Mouse (Mus musculus): Measurements from ENCODE around the gene P2rx3.

P2rx3 gene

GRCm38 (mm10) chr2:85037047-85038026 is at the start of gene P2rx3, which contains the start of gene Ssrp1:
TSS of gene P2rx3 (minus strand) at chr2:85037462.
TSS of gene Ssrp1 (plus strand) at chr2:85037234.
- Histone ChIP-seq H3K36me3 (ENCODE audit: insufficient read depth, low read length) (peaks cover 37% of the 10 kb centered on the region), H3K9me3 (ENCODE audit: low read length) (no peaks in the 10 kb centered on the region), H3K4me3 (replicated peaks; ENCODE audit: low read length) (peak within 1 kb of the TSS; percentile 94), H3K27me3 (ENCODE audit: insufficient read depth, low read length) (no peaks in the 10 kb centered on the region; the same call in 1 of the 2 replicates), H3K4me1 (replicated peaks; ENCODE audit: low read depth, low read length) (peaks cover 53% of the 10 kb centered on the region)
- no peak for TF ChIP-seq NANOG (IDR thresholded peaks at IDR 0.05; ENCODE audit: borderline replicate concordance, low read length)
- TF ChIP-seq POU5F1 (IDR thresholded peaks at IDR 0.05; ENCODE audit: borderline replicate concordance, low read length): no peak
- no peak for TF ChIP-seq CTCF (conservative IDR thresholded peaks at IDR 0.05; ENCODE audit: low read length)

- no peak for TF ChIP-seq CTCF (conservative IDR thresholded peaks at IDR 0.05; ENCODE audit: low read length)
- TF ChIP-seq POU5F1 (IDR thresholded peaks at IDR 0.05; ENCODE audit: borderline replicate concordance, low read length): no peak
- no peak for TF ChIP-seq NANOG (IDR thresholded peaks at IDR 0.05; ENCODE audit: borderline replicate concordance, low read length)
- Histone ChIP-seq H3K4me3 (replicated peaks; ENCODE audit: low read length) (no peak overlapping the region), H3K36me3 (ENCODE audit: insufficient read depth, low read length) (peaks cover 32% of the 10 kb centered on the region), H3K27me3 (ENCODE audit: insufficient read depth, low read length) (no peaks in the 10 kb centered on the region), H3K9me3 (ENCODE audit: low read length) (no peaks in the 10 kb centered on the region), H3K4me1 (replicated peaks; ENCODE audit: low read depth, low read length) (peaks cover 4% of the 10 kb centered on the region)
Observed at GRCm38 (mm10) chr2:85073751-85074150, 36.5 kb upstream of the P2rx3 start.

GRCm38 (mm10) chr2:85071921-85072320 is 34.7 kb upstream of the P2rx3 start:
- H3K27me3 ChIP-seq (ENCODE audit: insufficient read depth, low read length): no peaks in the 10 kb centered on the region
- H3K4me1 ChIP-seq (replicated peaks; ENCODE audit: low read depth, low read length): peaks cover 18% of the 10 kb centered on the region
- no peak overlapping the region for H3K4me3 ChIP-seq (replicated peaks; ENCODE audit: low read length)
- no peaks in the 10 kb centered on the region for H3K9me3 ChIP-seq (ENCODE audit: low read length)
- TF ChIP-seq POU5F1 (IDR thresholded peaks at IDR 0.05; ENCODE audit: borderline replicate concordance, low read length): no peak
- peaks cover 32% of the 10 kb centered on the region for H3K36me3 ChIP-seq (ENCODE audit: insufficient read depth, low read length)

GRCm38 (mm10) chr2:85070086-85070485 is 32.8 kb upstream of the P2rx3 start:
- H3K4me1 ChIP-seq (replicated peaks; ENCODE audit: low read depth, low read length): peaks cover 24% of the 10 kb centered on the region
- TF ChIP-seq POU5F1 (IDR thresholded peaks at IDR 0.05; ENCODE audit: borderline replicate concordance, low read length) (no peak), CTCF (conservative IDR thresholded peaks at IDR 0.05; ENCODE audit: low read length) (no peak), NANOG (IDR thresholded peaks at IDR 0.05; ENCODE audit: borderline replicate concordance, low read length) (no peak)

GRCm38 (mm10) chr2:85068626-85069025 is 31.4 kb upstream of the P2rx3 start:
- Histone ChIP-seq H3K36me3 (ENCODE audit: insufficient read depth, low read length) (peaks cover 56% of the 10 kb centered on the region), H3K27me3 (ENCODE audit: insufficient read depth, low read length) (no peaks in the 10 kb centered on the region), H3K9me3 (ENCODE audit: low read length) (no peaks in the 10 kb centered on the region), H3K4me1 (replicated peaks; ENCODE audit: low read depth, low read length) (peaks cover 33% of the 10 kb centered on the region), H3K4me3 (replicated peaks; ENCODE audit: low read length) (no peak overlapping the region)
- TF ChIP-seq NANOG (IDR thresholded peaks at IDR 0.05; ENCODE audit: borderline replicate concordance, low read length): no peak
- no peak for TF ChIP-seq CTCF (conservative IDR thresholded peaks at IDR 0.05; ENCODE audit: low read length)
- no peak for TF ChIP-seq POU5F1 (IDR thresholded peaks at IDR 0.05; ENCODE audit: borderline replicate concordance, low read length)

More at GRCm38 (mm10) chr2:85070086-85070485, 32.8 kb upstream of the P2rx3 start:
- peaks cover 46% of the 10 kb centered on the region for H3K36me3 ChIP-seq (ENCODE audit: insufficient read depth, low read length)
- H3K4me3 ChIP-seq (replicated peaks; ENCODE audit: low read length): no peak overlapping the region
- no peaks in the 10 kb centered on the region for H3K9me3 ChIP-seq (ENCODE audit: low read length)
- no peaks in the 10 kb centered on the region for H3K27me3 ChIP-seq (ENCODE audit: insufficient read depth, low read length)

GRCm38 (mm10) chr2:85067903-85068625 is 30.8 kb upstream of the P2rx3 start:
- Histone ChIP-seq H3K9me3 (ENCODE audit: low read length) (no peaks in the 10 kb centered on the region), H3K27me3 (ENCODE audit: insufficient read depth, low read length) (no peaks in the 10 kb centered on the region), H3K4me1 (replicated peaks; ENCODE audit: low read depth, low read length) (peaks cover 33% of the 10 kb centered on the region), H3K36me3 (ENCODE audit: insufficient read depth, low read length) (peaks cover 56% of the 10 kb centered on the region), H3K4me3 (replicated peaks; ENCODE audit: low read length) (no peak overlapping the region)
- TF ChIP-seq POU5F1 (IDR thresholded peaks at IDR 0.05; ENCODE audit: borderline replicate concordance, low read length): no peak
- TF ChIP-seq CTCF (conservative IDR thresholded peaks at IDR 0.05; ENCODE audit: low read length): no peak
- TF ChIP-seq NANOG (IDR thresholded peaks at IDR 0.05; ENCODE audit: borderline replicate concordance, low read length): no peak

GRCm38 (mm10) chr2:85066937-85067336 is 29.7 kb upstream of the P2rx3 start:
- H3K27me3 ChIP-seq (ENCODE audit: insufficient read depth, low read length): no peaks in the 10 kb centered on the region
- TF ChIP-seq CTCF (conservative IDR thresholded peaks at IDR 0.05; ENCODE audit: low read length): no peak
- TF ChIP-seq POU5F1 (IDR thresholded peaks at IDR 0.05; ENCODE audit: borderline replicate concordance, low read length): no peak
- no peak for TF ChIP-seq NANOG (IDR thresholded peaks at IDR 0.05; ENCODE audit: borderline replicate concordance, low read length)

GRCm38 (mm10) chr2:85065141-85065875 is 28.0 kb upstream of the P2rx3 start:
- Histone ChIP-seq H3K36me3 (ENCODE audit: insufficient read depth, low read length) (peaks cover 48% of the 10 kb centered on the region), H3K4me3 (replicated peaks; ENCODE audit: low read length) (no peak overlapping the region), H3K4me1 (replicated peaks; ENCODE audit: low read depth, low read length) (peaks cover 50% of the 10 kb centered on the region), H3K9me3 (ENCODE audit: low read length) (no peaks in the 10 kb centered on the region), H3K27me3 (ENCODE audit: insufficient read depth, low read length) (no peaks in the 10 kb centered on the region)
- TF ChIP-seq NANOG (IDR thresholded peaks at IDR 0.05; ENCODE audit: borderline replicate concordance, low read length) (no peak), CTCF (conservative IDR thresholded peaks at IDR 0.05; ENCODE audit: low read length) (no peak), POU5F1 (IDR thresholded peaks at IDR 0.05; ENCODE audit: borderline replicate concordance, low read length) (no peak)

More at GRCm38 (mm10) chr2:85066937-85067336, 29.7 kb upstream of the P2rx3 start:
- Histone ChIP-seq H3K4me1 (replicated peaks; ENCODE audit: low read depth, low read length) (peaks cover 34% of the 10 kb centered on the region), H3K9me3 (ENCODE audit: low read length) (no peaks in the 10 kb centered on the region), H3K36me3 (ENCODE audit: insufficient read depth, low read length) (peaks cover 61% of the 10 kb centered on the region), H3K4me3 (replicated peaks; ENCODE audit: low read length) (no peak overlapping the region)
